Mouse (Mus musculus): ENCODE measurements at regions not wholly inside any gene's neighbourhood (a gene's known extent, or its start where the extent isn't known, plus 50 kb on each side); places are given as distances from the start of the nearest gene placed in this dataset.

GRCm38 (mm10) chr8:113137361-113137760, 498.0 kb upstream of the Mon1b start:
- no peaks in the 10 kb centered on the region for H3K36me3 ChIP-seq (ENCODE audit: control insufficient read depth, insufficient read depth, low read length)
- no peak overlapping the region for H3K4me3 ChIP-seq (ENCODE audit: low read length)
- no peak for ATAC-seq (ENCODE audit: low FRiP score, low TSS enrichment)
- no peak overlapping the region for H3K27ac ChIP-seq (ENCODE audit: low read depth, low read length)
- no peak overlapping the region for H3K9ac ChIP-seq (ENCODE audit: low read depth, low read length)
- H3K27me3 ChIP-seq (ENCODE audit: control insufficient read depth, insufficient read depth, low read length): no peaks in the 10 kb centered on the region
- no peaks in the 10 kb centered on the region for H3K4me1 ChIP-seq (ENCODE audit: control insufficient read depth, insufficient read depth, low read length)
- no peaks in the 10 kb centered on the region for H3K9me3 ChIP-seq (ENCODE audit: control insufficient read depth, low read length)
- no peak overlapping the region for H3K4me2 ChIP-seq (replicated peaks; ENCODE audit: low read depth, low read length)

GRCm38 (mm10) chr8:113140021-113140420, 495.4 kb upstream of the Mon1b start:
- Histone ChIP-seq H3K9me3 (ENCODE audit: control insufficient read depth, low read length) (no peaks in the 10 kb centered on the region), H3K4me3 (ENCODE audit: low read length) (no peak overlapping the region), H3K9ac (ENCODE audit: low read depth, low read length) (no peak overlapping the region), H3K27ac (ENCODE audit: low read depth, low read length) (no peak overlapping the region), H3K36me3 (ENCODE audit: control insufficient read depth, insufficient read depth, low read length) (no peaks in the 10 kb centered on the region), H3K27me3 (ENCODE audit: control insufficient read depth, insufficient read depth, low read length) (no peaks in the 10 kb centered on the region), H3K4me2 (replicated peaks; ENCODE audit: low read depth, low read length) (no peak overlapping the region), H3K4me1 (ENCODE audit: control insufficient read depth, insufficient read depth, low read length) (no peaks in the 10 kb centered on the region)
- 82% methylated on average over 1 of the region's 1 CpGs for WGBS
- ATAC-seq (ENCODE audit: low FRiP score, low TSS enrichment): no peak

GRCm38 (mm10) chr8:113141131-113141530, 494.3 kb upstream of the Mon1b start:
- H3K27me3 ChIP-seq (ENCODE audit: control insufficient read depth, insufficient read depth, low read length): no peaks in the 10 kb centered on the region
- H3K4me1 ChIP-seq (ENCODE audit: control insufficient read depth, insufficient read depth, low read length): no peaks in the 10 kb centered on the region
- 83% methylated on average over 1 of the region's 1 CpGs for whole genome bisulfite sequencing
- H3K36me3 ChIP-seq (ENCODE audit: control insufficient read depth, insufficient read depth, low read length): no peaks in the 10 kb centered on the region
- no peak overlapping the region for H3K9ac ChIP-seq (ENCODE audit: low read depth, low read length)
- H3K27ac ChIP-seq (ENCODE audit: low read depth, low read length): no peak overlapping the region
- no peak overlapping the region for H3K4me3 ChIP-seq (ENCODE audit: low read length)
- no peak overlapping the region for H3K4me2 ChIP-seq (replicated peaks; ENCODE audit: low read depth, low read length)
- H3K9me3 ChIP-seq (ENCODE audit: control insufficient read depth, low read length): no peaks in the 10 kb centered on the region
- no peak for ATAC-seq (ENCODE audit: low FRiP score, low TSS enrichment)

- ATAC-seq (ENCODE audit: low FRiP score, low TSS enrichment): no peak
- WGBS: 92% methylated on average over 1 of the region's 1 CpGs
These were observed 458.8 kb upstream of the Mon1b start for GRCm38 (mm10) chr8:113176591-113176990.

GRCm38 (mm10) chr8:113183186-113183585, 452.2 kb upstream of the Mon1b start:
- no peak for ATAC-seq (ENCODE audit: low FRiP score, low TSS enrichment)
- WGBS: 31% methylated on average over 2 of the region's 2 CpGs
- H3K9me3 ChIP-seq (ENCODE audit: control insufficient read depth, low read length): no peaks in the 10 kb centered on the region

More at GRCm38 (mm10) chr8:113176591-113176990, 458.8 kb upstream of the Mon1b start:
- no peaks in the 10 kb centered on the region for H3K36me3 ChIP-seq (ENCODE audit: control insufficient read depth, insufficient read depth, low read length)
- no peaks in the 10 kb centered on the region for H3K9me3 ChIP-seq (ENCODE audit: control insufficient read depth, low read length)
- H3K4me2 ChIP-seq (replicated peaks; ENCODE audit: low read depth, low read length): no peak overlapping the region
- no peaks in the 10 kb centered on the region for H3K4me1 ChIP-seq (ENCODE audit: control insufficient read depth, insufficient read depth, low read length)
- H3K9ac ChIP-seq (ENCODE audit: low read depth, low read length): no peak overlapping the region
- H3K27me3 ChIP-seq (ENCODE audit: control insufficient read depth, insufficient read depth, low read length): no peaks in the 10 kb centered on the region
- no peak overlapping the region for H3K4me3 ChIP-seq (ENCODE audit: low read length)
- H3K27ac ChIP-seq (ENCODE audit: low read depth, low read length): no peak overlapping the region

GRCm38 (mm10) chr8:113190537-113190936, 444.9 kb upstream of the Mon1b start:
- Histone ChIP-seq H3K4me3 (ENCODE audit: low read length) (no peak overlapping the region), H3K27me3 (ENCODE audit: control insufficient read depth, insufficient read depth, low read length) (no peaks in the 10 kb centered on the region), H3K36me3 (ENCODE audit: control insufficient read depth, insufficient read depth, low read length) (no peaks in the 10 kb centered on the region), H3K4me2 (replicated peaks; ENCODE audit: low read depth, low read length) (no peak overlapping the region), H3K27ac (ENCODE audit: low read depth, low read length) (no peak overlapping the region), H3K9ac (ENCODE audit: low read depth, low read length) (no peak overlapping the region), H3K9me3 (ENCODE audit: control insufficient read depth, low read length) (no peaks in the 10 kb centered on the region), H3K4me1 (ENCODE audit: control insufficient read depth, insufficient read depth, low read length) (no peaks in the 10 kb centered on the region)
- no peak for ATAC-seq (ENCODE audit: low FRiP score, low TSS enrichment)
- 73% methylated on average over 1 of the region's 1 CpGs for WGBS

More at GRCm38 (mm10) chr8:113183186-113183585, 452.2 kb upstream of the Mon1b start:
- H3K36me3 ChIP-seq (ENCODE audit: control insufficient read depth, insufficient read depth, low read length): no peaks in the 10 kb centered on the region
- no peak overlapping the region for H3K4me2 ChIP-seq (replicated peaks; ENCODE audit: low read depth, low read length)
- no peak overlapping the region for H3K9ac ChIP-seq (ENCODE audit: low read depth, low read length)
- no peaks in the 10 kb centered on the region for H3K27me3 ChIP-seq (ENCODE audit: control insufficient read depth, insufficient read depth, low read length)
- no peaks in the 10 kb centered on the region for H3K4me1 ChIP-seq (ENCODE audit: control insufficient read depth, insufficient read depth, low read length)
- H3K4me3 ChIP-seq (ENCODE audit: low read length): no peak overlapping the region
- no peak overlapping the region for H3K27ac ChIP-seq (ENCODE audit: low read depth, low read length)

- Histone ChIP-seq H3K9ac (ENCODE audit: low read depth, low read length) (no peak overlapping the region), H3K27me3 (ENCODE audit: control insufficient read depth, insufficient read depth, low read length) (no peaks in the 10 kb centered on the region), H3K36me3 (ENCODE audit: control insufficient read depth, insufficient read depth, low read length) (no peaks in the 10 kb centered on the region), H3K4me3 (ENCODE audit: low read length) (no peak overlapping the region), H3K4me2 (replicated peaks; ENCODE audit: low read depth, low read length) (no peak overlapping the region), H3K27ac (ENCODE audit: low read depth, low read length) (no peak overlapping the region), H3K4me1 (ENCODE audit: control insufficient read depth, insufficient read depth, low read length) (no peaks in the 10 kb centered on the region), H3K9me3 (ENCODE audit: control insufficient read depth, low read length) (no peaks in the 10 kb centered on the region)
- no peak for ATAC-seq (ENCODE audit: low FRiP score, low TSS enrichment)
- WGBS: 77% methylated on average over 3 of the region's 3 CpGs
These were observed 443.9 kb upstream of the Mon1b start for GRCm38 (mm10) chr8:113191537-113191936.
